Mouse (Mus musculus): ENCODE measurements at regions not wholly inside any gene's neighbourhood (a gene's known extent, or its start where the extent isn't known, plus 50 kb on each side); places are given as distances from the start of the nearest gene placed in this dataset.

DNA sequence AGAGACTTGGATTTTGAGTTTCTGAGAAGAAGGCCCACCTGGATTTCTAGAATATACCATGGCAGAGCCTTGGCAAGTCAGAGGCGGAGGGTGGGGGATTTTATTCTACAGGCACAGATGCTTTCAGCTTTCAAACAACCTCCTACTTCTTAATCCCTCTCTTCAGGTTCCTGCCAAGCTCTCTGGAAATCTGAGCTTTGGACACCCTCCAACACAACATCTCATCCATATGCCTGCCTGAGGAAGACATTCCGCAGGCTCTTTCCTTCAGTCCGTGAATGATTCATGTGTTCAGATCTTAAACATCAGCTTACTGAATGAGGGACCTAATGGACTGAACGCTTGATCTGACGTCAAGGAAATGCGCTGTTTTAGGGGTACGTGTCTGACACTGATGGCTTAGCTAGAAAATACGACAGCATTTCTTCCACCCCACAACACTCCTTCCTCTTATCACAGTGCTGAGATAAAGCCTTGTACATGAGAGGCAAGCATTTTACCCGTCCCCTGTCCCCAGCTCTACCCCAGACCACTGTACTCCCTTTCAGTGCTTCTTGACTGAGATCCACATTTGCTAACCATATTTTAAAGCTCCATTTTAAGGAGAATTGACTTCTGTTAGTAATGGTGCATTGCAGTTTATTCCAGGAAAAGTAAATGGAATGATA lies 97.0 kb upstream of the Galnt5 start:
- WGBS, result 64% methylated on average over 9 of the region's 9 CpGs
- TF ChIP-seq CTCF (IDR thresholded peaks at IDR 0.05; ENCODE audit: low read depth), result no peak
- Histone ChIP-seq H3K4me3 (replicated peaks; ENCODE audit: low read depth, low read length) (no peak overlapping the region), H3K4me2 (ENCODE audit: low read length) (no peak overlapping the region), H3K4me1 (replicated peaks; ENCODE audit: insufficient read depth, low read length) (no peaks in the 10 kb centered on the region), H3K27me3 (ENCODE audit: insufficient read depth, low read length) (no peaks in the 10 kb centered on the region), H3K36me3 (ENCODE audit: insufficient read depth, low read length) (no peaks in the 10 kb centered on the region), H3K27ac (no peak overlapping the region), H3K9me3 (replicated peaks; ENCODE audit: low read length) (no peaks in the 10 kb centered on the region), H3K9ac (ENCODE audit: low read depth, low read length) (no peak overlapping the region)
- no peak for DNase-seq (ENCODE audit: low spot score)
- ATAC-seq (replicated peaks; ENCODE audit: low FRiP score, low read depth), result no peak

DNA sequence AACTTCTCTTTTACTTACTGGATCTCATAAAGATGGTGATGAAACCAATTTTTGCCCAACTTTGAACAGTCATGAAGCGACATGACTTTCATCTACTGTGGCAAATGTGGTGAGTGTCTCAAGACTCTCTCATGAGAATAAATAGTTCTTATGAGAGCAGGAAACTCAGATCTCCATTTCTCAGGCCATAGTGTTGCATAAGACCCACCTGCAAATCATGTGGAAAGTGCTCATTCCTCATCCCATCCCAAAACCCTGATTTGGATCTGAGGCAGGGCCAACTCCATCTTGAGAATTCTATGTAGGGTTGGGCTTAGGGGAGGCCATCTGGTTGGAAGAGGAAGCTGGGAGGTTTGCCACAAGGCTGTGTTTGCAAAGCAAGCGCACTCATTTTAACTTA lies 92.5 kb upstream of the Galnt5 start:
- TF ChIP-seq CTCF (IDR thresholded peaks at IDR 0.05; ENCODE audit: low read depth), result no peak
- no peaks in the 10 kb centered on the region for H3K9me3 ChIP-seq (replicated peaks; ENCODE audit: low read length)

DNA sequence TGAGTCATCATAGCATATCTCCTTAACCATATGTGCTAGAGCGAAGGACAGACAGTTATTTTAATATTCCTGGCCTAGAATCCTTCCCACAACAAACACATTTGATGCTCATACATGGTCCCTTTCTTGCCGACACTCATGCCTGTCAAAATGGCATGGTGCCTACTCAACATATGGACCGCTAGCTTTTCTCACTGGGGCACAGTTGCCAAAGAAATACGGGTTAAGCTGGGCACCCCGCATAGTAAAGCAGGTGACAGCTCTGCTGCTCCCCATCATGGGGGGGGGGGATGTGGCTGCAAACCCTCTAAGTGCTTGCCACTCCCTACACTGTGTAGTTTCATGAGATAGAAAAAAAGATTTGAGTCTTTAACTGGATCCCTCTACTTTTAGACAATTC lies 90.7 kb upstream of the Galnt5 start:
- H3K4me3 ChIP-seq (replicated peaks; ENCODE audit: low read depth, low read length), result no peak overlapping the region
- no peaks in the 10 kb centered on the region for H3K4me1 ChIP-seq (replicated peaks; ENCODE audit: insufficient read depth, low read length)
- H3K9me3 ChIP-seq (replicated peaks; ENCODE audit: low read length), result no peaks in the 10 kb centered on the region
- TF ChIP-seq CTCF (IDR thresholded peaks at IDR 0.05; ENCODE audit: low read depth), result no peak
- 95% methylated on average over 5 of the region's 5 CpGs for WGBS
- H3K4me2 ChIP-seq (ENCODE audit: low read length), result no peak overlapping the region
- H3K27ac ChIP-seq, result no peak overlapping the region
- H3K9ac ChIP-seq (ENCODE audit: low read depth, low read length), result no peak overlapping the region
- DNase-seq (ENCODE audit: low spot score), result no peak
- ATAC-seq (replicated peaks; ENCODE audit: low FRiP score, low read depth), result no peak
- H3K27me3 ChIP-seq (ENCODE audit: insufficient read depth, low read length), result no peaks in the 10 kb centered on the region
- no peaks in the 10 kb centered on the region for H3K36me3 ChIP-seq (ENCODE audit: insufficient read depth, low read length)

More for the DNA sequence above, 92.5 kb upstream of the Galnt5 start:
- 93% methylated on average over 2 of the region's 2 CpGs for WGBS
- no peak for DNase-seq (ENCODE audit: low spot score)
- Histone ChIP-seq H3K36me3 (ENCODE audit: insufficient read depth, low read length) (no peaks in the 10 kb centered on the region), H3K27me3 (ENCODE audit: insufficient read depth, low read length) (no peaks in the 10 kb centered on the region), H3K4me2 (ENCODE audit: low read length) (no peak overlapping the region), H3K27ac (no peak overlapping the region), H3K4me1 (replicated peaks; ENCODE audit: insufficient read depth, low read length) (no peaks in the 10 kb centered on the region), H3K4me3 (replicated peaks; ENCODE audit: low read depth, low read length) (no peak overlapping the region), H3K9ac (ENCODE audit: low read depth, low read length) (no peak overlapping the region)
- ATAC-seq (replicated peaks; ENCODE audit: low FRiP score, low read depth), result no peak

DNA sequence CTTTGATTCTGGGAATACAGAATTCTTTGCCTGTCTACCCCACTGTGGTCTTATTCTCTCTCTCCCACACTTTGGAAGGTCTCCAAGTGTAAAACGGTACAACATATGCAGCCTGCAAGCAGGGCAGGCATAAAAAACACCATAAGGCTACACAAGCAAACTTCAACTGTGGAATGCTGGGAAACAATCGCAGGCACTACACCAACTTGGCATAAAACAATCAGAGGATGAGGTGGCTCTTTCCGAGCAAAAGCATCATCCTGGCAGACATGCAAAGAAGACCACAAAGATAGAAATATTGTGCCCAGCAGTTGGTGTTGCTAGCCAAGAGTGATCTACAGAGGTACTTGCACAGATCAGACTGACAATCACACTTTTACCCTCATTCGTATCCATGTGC lies 88.0 kb upstream of the Galnt5 start:
- no peak for DNase-seq (ENCODE audit: low spot score)
- WGBS, result 84% methylated on average over 4 of the region's 4 CpGs

DNA sequence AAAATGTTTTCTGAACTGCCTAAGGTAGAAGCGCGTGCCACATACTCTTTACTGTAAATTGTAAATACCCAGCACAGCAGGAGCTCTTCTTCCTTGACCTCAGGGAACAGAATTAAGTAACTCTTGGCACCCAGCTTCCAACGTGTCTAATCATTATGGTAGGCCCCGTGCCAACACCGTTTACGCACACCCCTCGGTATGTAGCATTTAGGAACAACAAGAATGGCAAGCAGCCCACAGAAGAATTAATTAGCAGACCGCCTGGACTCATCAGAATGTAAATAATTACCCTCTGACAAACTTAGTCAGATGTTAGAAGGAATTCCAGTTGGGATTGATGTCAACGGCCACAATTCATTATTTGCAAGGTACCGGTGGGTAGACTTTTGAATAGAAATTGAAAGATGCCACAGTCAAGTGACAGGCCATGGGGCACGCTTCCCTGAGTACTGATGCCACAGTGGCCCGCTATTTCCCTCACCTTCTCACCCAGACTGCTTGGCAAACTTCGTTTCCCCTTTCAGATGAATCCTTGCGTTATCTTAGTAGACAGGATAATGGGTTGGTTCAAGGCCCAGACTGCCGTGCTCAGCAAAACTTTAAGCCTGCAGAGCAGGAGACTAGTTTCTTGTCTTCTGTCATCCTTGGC lies 81.2 kb upstream of the Galnt5 start:
- WGBS, result 75% methylated on average over 15 of the region's 15 CpGs
- H3K9ac ChIP-seq (ENCODE audit: low read depth, low read length), result no peak overlapping the region
- DNase-seq (ENCODE audit: low spot score), result no peak
- H3K27me3 ChIP-seq (ENCODE audit: insufficient read depth, low read length), result no peaks in the 10 kb centered on the region
- TF ChIP-seq CTCF (IDR thresholded peaks at IDR 0.05; ENCODE audit: low read depth), result no peak
- H3K27ac ChIP-seq, result no peak overlapping the region
- H3K4me3 ChIP-seq (replicated peaks; ENCODE audit: low read depth, low read length), result no peak overlapping the region
- H3K9me3 ChIP-seq (replicated peaks; ENCODE audit: low read length), result no peaks in the 10 kb centered on the region
- H3K4me2 ChIP-seq (ENCODE audit: low read length), result no peak overlapping the region
- ATAC-seq (replicated peaks; ENCODE audit: low FRiP score, low read depth), result no peak
- H3K36me3 ChIP-seq (ENCODE audit: insufficient read depth, low read length), result no peaks in the 10 kb centered on the region
- no peaks in the 10 kb centered on the region for H3K4me1 ChIP-seq (replicated peaks; ENCODE audit: insufficient read depth, low read length)

More for the DNA sequence above, 88.0 kb upstream of the Galnt5 start:
- no peak overlapping the region for H3K4me3 ChIP-seq (replicated peaks; ENCODE audit: low read depth, low read length)
- no peaks in the 10 kb centered on the region for H3K9me3 ChIP-seq (replicated peaks; ENCODE audit: low read length)
- H3K27ac ChIP-seq, result no peak overlapping the region
- H3K9ac ChIP-seq (ENCODE audit: low read depth, low read length), result no peak overlapping the region
- no peak for ATAC-seq (replicated peaks; ENCODE audit: low FRiP score, low read depth)
- H3K4me1 ChIP-seq (replicated peaks; ENCODE audit: insufficient read depth, low read length), result no peaks in the 10 kb centered on the region
- no peaks in the 10 kb centered on the region for H3K36me3 ChIP-seq (ENCODE audit: insufficient read depth, low read length)
- TF ChIP-seq CTCF (IDR thresholded peaks at IDR 0.05; ENCODE audit: low read depth), result no peak
- no peak overlapping the region for H3K4me2 ChIP-seq (ENCODE audit: low read length)
- H3K27me3 ChIP-seq (ENCODE audit: insufficient read depth, low read length), result no peaks in the 10 kb centered on the region

DNA sequence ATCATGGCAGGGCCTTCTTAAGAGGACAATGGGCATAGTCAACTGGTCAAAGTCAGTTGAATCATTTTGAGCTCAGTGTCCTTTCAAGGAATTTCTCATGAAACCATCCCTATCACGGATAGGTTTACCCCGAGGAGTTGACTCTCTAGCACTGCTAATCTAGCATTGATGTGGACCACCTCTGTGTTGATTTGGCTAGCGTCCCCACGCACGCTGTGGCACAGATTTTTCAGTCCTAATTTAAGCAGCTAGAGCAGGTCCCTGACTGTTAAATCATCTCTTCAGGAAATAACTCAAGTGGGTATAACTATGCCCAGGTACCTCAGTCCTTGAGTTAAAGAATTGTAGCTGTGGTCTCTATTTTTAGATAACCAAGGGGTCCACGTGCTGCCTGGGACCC lies 80.0 kb upstream of the Galnt5 start:
- Histone ChIP-seq H3K4me1 (replicated peaks; ENCODE audit: insufficient read depth, low read length) (no peaks in the 10 kb centered on the region), H3K4me2 (ENCODE audit: low read length) (no peak overlapping the region), H3K27me3 (ENCODE audit: insufficient read depth, low read length) (no peaks in the 10 kb centered on the region), H3K4me3 (replicated peaks; ENCODE audit: low read depth, low read length) (no peak overlapping the region), H3K27ac (no peak overlapping the region), H3K36me3 (ENCODE audit: insufficient read depth, low read length) (no peaks in the 10 kb centered on the region), H3K9me3 (replicated peaks; ENCODE audit: low read length) (no peaks in the 10 kb centered on the region), H3K9ac (ENCODE audit: low read depth, low read length) (no peak overlapping the region)
- no peak for TF ChIP-seq CTCF (IDR thresholded peaks at IDR 0.05; ENCODE audit: low read depth)
- no peak for DNase-seq (ENCODE audit: low spot score)
- ATAC-seq (replicated peaks; ENCODE audit: low FRiP score, low read depth), result no peak
- 86% methylated on average over 6 of the region's 6 CpGs for WGBS
